Mouse (Mus musculus) CH12.LX (cell line): ENCODE measurements around the gene Cd8a. TPM values are rescaled to one million over a fixed set of nuclear protein-coding genes. Genes with fewer than 3 reads are reported as not detected.

Experiments used
- DNase-seq: peaks from one replicate; pipeline ENCODE4 v3.0.0-alpha.2; 2013; ENCODE audit errors: extremely low read depth
- H3K27ac ChIP-seq: 2 replicates; pipeline ENCODE4 v1.5.1; 2012; ENCODE audit warnings: low read depth, mild to moderate bottlenecking, control low read depth, moderate library complexity; ENCODE audit not compliant: insufficient read depth
- H3K27me3 ChIP-seq: replicated peaks from 2 replicates; pipeline ENCODE3; 2012; ENCODE audit warnings: inconsistent platforms
- H3K36me3 ChIP-seq, 2 experiments: replicated peaks in 1 of 2; 2 replicates each; pipeline versions ENCODE3 to v1.6.1; 2012; ENCODE audit warnings: inconsistent platforms in 1 of 2, low read length in 1 of 2, mild to moderate bottlenecking in 1 of 2, mixed read lengths in 1 of 2, moderate library complexity in 1 of 2; ENCODE audit not compliant: control insufficient read depth in 1 of 2, insufficient read depth in 1 of 2
- H3K4me1 ChIP-seq, 2 experiments: 2 replicates each; pipeline ENCODE4 v1.6.1; 2012; ENCODE audit warnings: inconsistent platforms in 1 of 2, moderate library complexity in 1 of 2; ENCODE audit not compliant: insufficient read depth in 2 of 2, control insufficient read depth in 1 of 2
- H3K4me2 ChIP-seq: 2 replicates; pipeline ENCODE4 v1.6.1; 2012; ENCODE audit warnings: low read depth, mild to moderate bottlenecking, control low read depth; ENCODE audit not compliant: poor library complexity, insufficient read depth, severe bottlenecking
- H3K4me3 ChIP-seq, 3 experiments: fragments of 150-350 bp in 1 of 3; sonication (generic) in 1 of 3; replicated peaks in 1 of 3; 2 replicates each; pipeline versions ENCODE3 to v1.5.1; 2011 to 2012; ENCODE audit warnings: low read depth in 2 of 3, low read length in 2 of 3, mild to moderate bottlenecking in 2 of 3, moderate library complexity in 2 of 3, control low read depth in 1 of 3, improper control_type of control experiment in 1 of 3, inconsistent platforms in 1 of 3, mixed read lengths in 1 of 3; ENCODE audit not compliant: poor library complexity in 1 of 3
- H3K79me2 ChIP-seq: replicated peaks from 2 replicates; pipeline ENCODE4 v1.6.1; 2012; ENCODE audit warnings: mild to moderate bottlenecking, moderate library complexity; ENCODE audit not compliant: control insufficient read depth, poor library complexity, insufficient read depth, severe bottlenecking; ENCODE audit errors: extremely low read depth
- H3K9ac ChIP-seq: 2 replicates; pipeline ENCODE4 v1.6.1; 2012; ENCODE audit warnings: low read depth, mild to moderate bottlenecking, control low read depth, moderate library complexity; ENCODE audit not compliant: insufficient read depth
- H3K9me3 ChIP-seq: replicated peaks from 2 replicates; pipeline ENCODE3; 2012; ENCODE audit warnings: low read length, inconsistent platforms, mixed read lengths
- BHLHE40 ChIP-seq: IDR thresholded peaks from 2 replicates; pipeline ENCODE4 v1.6.1; 2011; ENCODE audit warnings: mild to moderate bottlenecking, low read depth, low read length, improper control_type of control experiment
- ELF1 ChIP-seq: IDR thresholded peaks from 2 replicates; pipeline ENCODE4 v1.6.1; 2014; ENCODE audit warnings: low read depth, mild to moderate bottlenecking, inconsistent platforms, low read length, improper control_type of control experiment
- ETS1 ChIP-seq: conservative IDR thresholded peaks from 2 replicates; pipeline ENCODE4 v1.6.1; 2012; ENCODE audit warnings: low read depth, mild to moderate bottlenecking, inconsistent platforms, low read length, improper control_type of control experiment, moderate library complexity
- HCFC1 ChIP-seq: IDR thresholded peaks from 2 replicates; pipeline ENCODE4 v1.6.1; 2012; ENCODE audit warnings: low read depth, mild to moderate bottlenecking, inconsistent platforms, low read length, improper control_type of control experiment
- KAT2A ChIP-seq: IDR thresholded peaks from 2 replicates; pipeline ENCODE4 v1.6.1; 2012; ENCODE audit warnings: low read length, improper control_type of control experiment, inconsistent platforms; ENCODE audit not compliant: insufficient replicate concordance
- MEF2A ChIP-seq: IDR thresholded peaks from 2 replicates; pipeline ENCODE4 v1.6.1; 2014; ENCODE audit warnings: low read depth, mild to moderate bottlenecking, inconsistent platforms, low read length, improper control_type of control experiment, borderline replicate concordance
- PAX5 ChIP-seq: IDR thresholded peaks from 2 replicates; pipeline ENCODE4 v1.6.1; 2012; ENCODE audit warnings: low read length, inconsistent platforms, mixed read lengths
- POLR2A ChIP-seq: IDR thresholded peaks from 2 replicates; pipeline ENCODE4 v1.6.1; 2011; ENCODE audit warnings: low read depth, mild to moderate bottlenecking, improper control_type of control experiment, low read length
- POLR2AphosphoS2 ChIP-seq: IDR thresholded peaks from 2 replicates; pipeline ENCODE4 v1.6.1; 2011; ENCODE audit warnings: low read depth, low read length, improper control_type of control experiment
- RCOR1 ChIP-seq: conservative IDR thresholded peaks from 2 replicates; pipeline ENCODE4 v1.6.1; 2012; ENCODE audit warnings: low read depth, mild to moderate bottlenecking, inconsistent platforms, low read length, improper control_type of control experiment
- SIN3A ChIP-seq: IDR thresholded peaks from 2 replicates; pipeline ENCODE4 v1.6.1; 2012; ENCODE audit warnings: low read length, improper control_type of control experiment, inconsistent platforms
- TCF12 ChIP-seq: IDR thresholded peaks from 2 replicates; pipeline ENCODE4 v1.6.1; 2014; ENCODE audit warnings: low read depth, mild to moderate bottlenecking, inconsistent platforms, low read length, improper control_type of control experiment
- USF1 ChIP-seq: IDR thresholded peaks from 2 replicates; pipeline ENCODE4 v1.6.1; 2014; ENCODE audit warnings: low read depth, mild to moderate bottlenecking, inconsistent platforms, low read length, improper control_type of control experiment
- USF2 ChIP-seq: conservative IDR thresholded peaks from 2 replicates; pipeline ENCODE4 v1.6.1; 2011; ENCODE audit warnings: low read depth, low read length, improper control_type of control experiment
- ZKSCAN1 ChIP-seq: IDR thresholded peaks from 2 replicates; pipeline ENCODE4 v1.6.1; 2012; ENCODE audit warnings: low read depth, inconsistent platforms, low read length, improper control_type of control experiment, borderline replicate concordance
- ZMIZ1 ChIP-seq: IDR thresholded peaks from 2 replicates; pipeline ENCODE4 v1.6.1; 2012; ENCODE audit warnings: low read depth, mild to moderate bottlenecking, inconsistent platforms, low read length, improper control_type of control experiment
- dilution Hi-C: fragments of 300-500 bp; cut with MboI; formaldehyde crosslinking; loops from 2 replicates; pipeline ENCODE4 v1.14.3; 2020; ENCODE audit warnings: low sequenced_read_pairs; ENCODE audit not compliant: extremely low pct_unique_long_range_greater_than_20kb, extremely low pct_ligation_motif_present
- in situ Hi-C: fragments of 300-500 bp; cut with MboI; formaldehyde crosslinking; loops from 3 replicates; pipeline ENCODE4 v1.14.3; 2019; ENCODE audit warnings: low sequenced_read_pairs, low pct_ligation_motif_present, low pct_unique_long_range_greater_than_20kb, mixed read lengths
- polyA plus RNA-seq: library from polyadenylated mRNA; unstranded; fragments of >175 nt; gene quantifications from 2 replicates; pipeline ENCODE4 v1.2.1, GENCODE M21; 2012; ENCODE audit warnings: low read depth; ENCODE audit not compliant: insufficient read length
- total RNA-seq, 2 experiments: library from RNA; depleted of rRNA; stranded (reverse); fragments of 300-350 nt in 1 of 2; fragments of >200 nt in 1 of 2; gene quantifications; 2 replicates each; pipeline ENCODE4 v1.2.3; 2012 to 2014

Gene Cd8a
- total and polyA plus RNA-seq, 3 experiments = 0.13 to 0.49 TPM; not detected in 1

DNA sequence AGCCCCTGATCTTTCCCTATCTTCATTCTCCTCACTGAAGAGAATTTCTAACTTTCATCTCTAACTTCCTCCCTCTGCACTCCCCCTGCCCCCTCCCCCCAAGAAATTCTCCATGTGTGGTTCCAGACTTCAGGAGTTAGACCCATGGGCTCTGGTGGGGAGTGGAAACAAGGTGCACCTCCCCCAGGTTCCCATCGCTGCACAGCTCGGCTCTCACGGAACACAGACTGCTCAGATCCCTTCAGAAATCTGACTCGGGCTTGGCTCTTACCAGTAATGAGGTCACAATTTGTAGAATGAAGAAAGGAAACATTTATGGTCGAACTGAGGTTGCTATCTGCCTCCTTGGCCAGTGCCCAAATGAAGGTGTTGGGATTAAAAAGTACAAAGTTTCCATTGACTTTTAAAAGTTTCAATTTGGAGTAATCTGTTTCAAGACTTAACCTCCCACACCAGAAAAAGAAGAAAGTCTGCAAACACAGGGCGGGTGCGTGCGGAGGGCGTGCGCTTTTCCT, 12.0 kb upstream of the Cd8a start:
- TF ChIP-seq POLR2A (no peak), MEF2A (no peak), POLR2AphosphoS2 (no peak)
- TF ChIP-seq, all 38 proteins: peak for 0
- H3K79me2 ChIP-seq = no peaks in the 10 kb centered on the region
- no peaks in the 10 kb centered on the region for H3K27me3 ChIP-seq
- no peaks in the 10 kb centered on the region for H3K9me3 ChIP-seq
- H3K27ac ChIP-seq = no peak overlapping the region
- peak overlapping the region; percentile 55; the same call in 1 of the 2 replicates for H3K4me2 ChIP-seq
- in situ Hi-C loops (no loop called here), dilution Hi-C loops (no loop called here)
- no peaks in the 10 kb centered on the region for H3K36me3 ChIP-seq
- no peak for DNase-seq
- no peak overlapping the region for H3K4me3 ChIP-seq
- no peak overlapping the region for H3K9ac ChIP-seq
- peaks cover 4 to 16% of the 10 kb centered on the region in 2 experiments for H3K4me1 ChIP-seq

DNA sequence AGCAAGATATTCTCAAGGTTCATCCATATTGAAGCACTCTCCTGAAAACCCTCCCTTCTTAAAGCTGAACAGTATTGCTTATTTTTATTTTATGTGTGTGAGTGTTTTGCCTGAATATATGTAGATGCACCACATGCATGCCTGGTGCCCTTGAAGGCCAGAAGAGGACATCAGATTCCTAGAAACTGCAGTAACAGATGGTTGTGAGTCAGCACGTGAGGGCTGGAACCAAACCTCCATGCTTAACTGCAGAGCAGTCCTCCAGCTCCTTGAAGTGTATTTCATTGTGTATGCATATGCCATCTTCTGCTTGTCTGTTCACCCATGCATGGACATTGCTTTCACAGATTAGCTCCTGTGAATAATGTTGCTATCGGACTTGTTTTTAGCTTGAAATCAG, 9.2 kb upstream of the Cd8a start:
- Histone ChIP-seq H3K9ac (no peak overlapping the region), H3K36me3 (no peaks in the 10 kb centered on the region), H3K4me2 (no peak overlapping the region), H3K27ac (no peak overlapping the region), H3K9me3 (peaks cover 3% of the 10 kb centered on the region), H3K4me1 (peaks cover 4 to 11% of the 10 kb centered on the region in 2 experiments), H3K27me3 (no peaks in the 10 kb centered on the region), H3K4me3 (no peak overlapping the region), H3K79me2 (no peaks in the 10 kb centered on the region)
- in situ Hi-C loops (no loop called here), dilution Hi-C loops (no loop called here)
- TF ChIP-seq BHLHE40 (peak; percentile 50; the same call in 1 of the 2 replicates), USF2 (no peak), KAT2A (no peak), RCOR1 (no peak), ZKSCAN1 (no peak), HCFC1 (no peak), ETS1 (no peak), ZMIZ1 (no peak)
- DNase-seq = no peak

DNA sequence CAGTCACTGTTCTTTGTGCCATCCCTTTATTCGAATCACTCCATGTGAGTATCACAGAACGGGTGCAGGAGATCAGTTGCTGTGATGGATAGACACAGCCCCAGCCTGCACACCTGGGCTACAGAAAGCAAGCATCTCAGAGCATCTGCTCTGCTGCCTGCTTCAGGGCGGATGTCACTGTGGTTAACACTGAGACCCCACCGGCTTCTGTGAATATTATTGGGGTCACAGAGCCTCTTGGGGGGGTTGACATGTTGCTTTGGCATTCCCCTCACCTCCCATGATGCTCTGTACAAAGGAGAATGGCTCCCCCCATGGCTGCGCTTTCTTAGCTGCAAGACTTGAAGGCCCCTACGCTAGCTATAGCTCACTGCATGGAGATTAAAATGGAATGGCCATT, 3.8 kb upstream of the Cd8a start:
- Histone ChIP-seq H3K9me3 (peaks cover 3% of the 10 kb centered on the region), H3K79me2 (no peaks in the 10 kb centered on the region), H3K4me1 (peaks cover 4 to 8% of the 10 kb centered on the region in 2 experiments), H3K9ac (no peak overlapping the region), H3K36me3 (no peaks in the 10 kb centered on the region), H3K4me2 (no peak overlapping the region), H3K4me3 (no peak overlapping the region), H3K27me3 (no peaks in the 10 kb centered on the region), H3K27ac (no peak overlapping the region)
- TF ChIP-seq SIN3A (no peak), TCF12 (no peak), ELF1 (no peak), PAX5 (no peak), USF1 (no peak)
- dilution Hi-C loops (no loop called here), in situ Hi-C loops (no loop called here)
- DNase-seq = no peak
